Comparison of ENCODE assay signal across 9 mouse cellular contexts in the genomic region with DNA sequence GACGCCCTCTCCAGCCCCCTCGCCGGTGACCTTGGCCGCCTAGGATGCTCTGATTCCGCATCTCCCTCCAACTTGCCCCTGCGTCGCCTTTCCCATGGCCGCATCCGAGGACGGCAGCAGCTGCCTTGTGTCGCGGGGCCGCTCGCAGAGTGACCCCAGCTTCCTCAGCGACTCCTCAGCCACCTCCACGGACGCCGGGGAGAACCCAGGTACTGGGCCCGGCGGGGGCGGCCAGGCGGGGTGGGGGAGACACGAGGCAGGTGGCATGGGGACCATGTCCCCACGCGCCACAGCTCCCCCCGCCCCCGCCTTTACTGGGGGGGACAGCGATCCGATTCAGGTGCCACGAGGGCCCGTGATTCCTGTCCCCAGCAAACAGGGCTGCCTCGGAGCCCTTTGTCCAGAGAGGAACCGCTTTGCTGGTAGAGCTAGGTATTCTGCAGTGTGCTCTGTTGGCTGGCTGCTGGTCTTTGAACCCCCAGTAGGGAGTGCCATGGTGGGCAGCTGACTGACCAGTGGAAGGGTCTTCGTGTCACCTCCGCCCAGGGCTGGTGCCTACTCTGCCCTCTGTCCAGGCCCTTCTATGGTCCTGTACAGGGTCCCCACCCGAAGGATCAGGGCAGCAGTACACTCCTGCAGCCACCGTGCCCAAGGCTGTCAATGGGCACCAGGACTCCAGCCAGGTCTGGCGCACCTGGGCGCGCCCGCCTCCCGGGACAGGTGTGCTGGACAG. TPM values are rescaled to one million over a fixed set of nuclear protein-coding genes. Genes with fewer than 3 reads are reported as not detected.
DNase-seq lines count a peak whose midpoint lies in the region; ATAC-seq lines count a peak whose summit lies in the region.
"Had no signal": no experiment of that assay in that cellular context is flagged by ENCODE, and none has a peak within 500 bp of the region (broad histone marks: within the 10 kb centered on the region; RNA-seq: fewer than 3 reads in every experiment).

No protein-coding gene starts in this region.

- no peak overlapping the region for H3K27ac ChIP-seq in heart, embryonic 12.5 days (ENCODE audit: poor library complexity, severe bottlenecking)
- H3K27ac ChIP-seq in limb, embryonic 12.5 days: no peak overlapping the region

- H3K9me3 ChIP-seq in heart, embryonic 12.5 days (replicated peaks): no peaks in the 10 kb centered on the region
- H3K9me3 ChIP-seq in limb, embryonic 12.5 days: no peaks in the 10 kb centered on the region

- H3K4me1 ChIP-seq in heart, embryonic 12.5 days (replicated peaks): peaks cover 7% of the 10 kb centered on the region
- peaks cover 21% of the 10 kb centered on the region for H3K4me1 ChIP-seq in limb, embryonic 12.5 days (replicated peaks)

- ATAC-seq in heart, embryonic 12.5 days (ENCODE audit: insufficient number of reproducible peaks, low FRiP score): no peak
- peak; percentile 40; the same call in 1 of the 2 replicates for ATAC-seq in limb, embryonic 12.5 days (ENCODE audit: insufficient number of reproducible peaks, insufficient read depth, low FRiP score, low TSS enrichment, low read depth)
- no peak for ATAC-seq in erythroblast, adult 5-6 weeks (replicated peaks; ENCODE audit: low FRiP score, poor library complexity, severe bottlenecking)

- 14% methylated on average over 40 of the region's 42 CpGs for WGBS in heart, embryonic 12.5 days
- WGBS in limb, embryonic 12.5 days: 8% methylated on average over 42 of the region's 42 CpGs

- H3K4me2 ChIP-seq in heart, embryonic 12.5 days: peak overlapping the region; percentile 65
- H3K4me2 ChIP-seq in limb, embryonic 12.5 days: peak overlapping the region; percentile 92

- H3K36me3 ChIP-seq in heart, embryonic 12.5 days: no peaks in the 10 kb centered on the region
- no peaks in the 10 kb centered on the region for H3K36me3 ChIP-seq in limb, embryonic 12.5 days

- H3K4me3 ChIP-seq in heart, embryonic 12.5 days: peak overlapping the region; percentile 34
- peak overlapping the region; percentile 45 for H3K4me3 ChIP-seq in limb, embryonic 12.5 days (replicated peaks)

- intact Hi-C loops in gastrocnemius, postnatal 36 days (cut with DNase I): no loop called here

- H3K9ac ChIP-seq in heart, embryonic 12.5 days: peak overlapping the region; percentile 30; the same call in 1 of the 2 replicates
- peak overlapping the region; percentile 66 for H3K9ac ChIP-seq in limb, embryonic 12.5 days (replicated peaks)

- DNase-seq in heart, postnatal 4 days: no peak
- peak; percentile 56 for DNase-seq in right cerebral cortex, postnatal 14 days
- no peak for DNase-seq in right cerebral cortex, postnatal 36 days (ENCODE audit: low spot score in 2 of 2)
- no peak for DNase-seq in adrenal gland, adult 18-20 months (ENCODE audit: low spot score in 2 of 2)
- no peak for DNase-seq in gastrocnemius, postnatal 36 days

- peaks cover 94% of the 10 kb centered on the region for H3K27me3 ChIP-seq in heart, embryonic 12.5 days (replicated peaks)
- peaks cover 18% of the 10 kb centered on the region for H3K27me3 ChIP-seq in limb, embryonic 12.5 days

RNA-seq across cellular contexts. Expression of a gene that starts 23.7 kb away (rescaled TPM):
- polyA plus RNA-seq in heart, embryonic 12.5 days (2016; fragmentation: Nextera tagmentation; extraction: Ambion mirVana): 10.1 TPM in 2 replicates
- 1 to 10 TPM; 2.6 to 2.7 TPM for total RNA-seq in heart, postnatal 4 days (2021)
- 2.3 and 2.7 TPM in 2 replicates for polyA plus RNA-seq in limb, embryonic 12.5 days (2016; fragmentation: Nextera tagmentation; extraction: Ambion mirVana)
- total RNA-seq in adrenal gland, adult 18-20 months (2021): 1 to 10 TPM; 1.2 to 2.1 TPM
- total RNA-seq in gastrocnemius, postnatal 36 days (2021): not detected
- not detected in 2 replicates for total RNA-seq in erythroblast, adult 5-6 weeks (2015; ENCODE audit: low replicate concordance)
- not detected in 2 replicates for total RNA-seq in erythroblast, adult 5-6 weeks (2017; ENCODE audit: low replicate concordance)
- total RNA-seq: liver, adult 2 months had no signal
- polyA plus RNA-seq: liver, adult 2 months had no signal
